Mouse (Mus musculus) heart, embryonic 13.5 days (tissue): ENCODE data around the gene Fam120b. TPM values are rescaled to one million over a fixed set of nuclear protein-coding genes. Genes with fewer than 3 reads are reported as not detected.

Experiments used
- polyA plus RNA-seq: library from polyadenylated mRNA; unstranded; fragments of >200 nt; fragmentation: Nextera tagmentation; extraction: Ambion mirVana; gene quantifications from 2 replicates; pipeline ENCODE4 v1.2.1, GENCODE M21; 2015

The Fam120b gene
- polyA plus RNA-seq, 1 experiment from 2014 or later, result 15.2 TPM

Other genes with a start within 250 kb of the Fam120b start
- 6.6 and 7.8 TPM in 2 replicates for gene Dll1, start 19.3 kb upstream of the Fam120b start, polyA plus RNA-seq
- 194 and 219 TPM in 2 replicates for gene Psmb1, start 103.5 kb downstream of the Fam120b start, polyA plus RNA-seq
- 24.7 and 28.0 TPM in 2 replicates for gene Tbp, start 103.7 kb downstream of the Fam120b start, polyA plus RNA-seq
- 27.7 and 34.7 TPM in 2 replicates for gene Pdcd2, start 131.1 kb downstream of the Fam120b start, polyA plus RNA-seq
- 1.2 and 1.7 TPM in 2 replicates for gene Prdm9, start 168.2 kb downstream of the Fam120b start, polyA plus RNA-seq